Mouse (Mus musculus) testis, adult 2 months (tissue): ENCODE data around the gene Park7. TPM values are rescaled to one million over a fixed set of nuclear protein-coding genes. Genes with fewer than 3 reads are reported as not detected.
A peak's percentile ranks its signal among the peaks of the same experiment; 100 is the strongest.

ENCODE experiments used
- H3K27ac ChIP-seq: fragments of 200-500 bp; 2 replicates; pipeline ENCODE4 v1.5.1; 2012; ENCODE audit warnings: low read depth, low read length; ENCODE audit not compliant: control insufficient read depth, insufficient read depth
- H3K27me3 ChIP-seq: fragments of 200-500 bp; 2 replicates; pipeline ENCODE4 v1.6.1; 2012; ENCODE audit warnings: mild to moderate bottlenecking, low read length, moderate library complexity; ENCODE audit not compliant: control insufficient read depth, insufficient read depth
- H3K36me3 ChIP-seq: fragments of 200-500 bp; 2 replicates; pipeline ENCODE4 v1.6.1; 2012; ENCODE audit warnings: mild to moderate bottlenecking, low read length; ENCODE audit not compliant: control insufficient read depth, insufficient read depth
- H3K4me1 ChIP-seq: fragments of 200-500 bp; 2 replicates; pipeline ENCODE4 v1.6.1; 2012; ENCODE audit warnings: low read length; ENCODE audit not compliant: control insufficient read depth, insufficient read depth
- H3K4me3 ChIP-seq: fragments of 200-500 bp; 2 replicates; pipeline ENCODE4 v1.5.1; 2012; ENCODE audit warnings: low read depth, mild to moderate bottlenecking, low read length, moderate library complexity, mixed read lengths; ENCODE audit not compliant: control insufficient read depth
- CTCF ChIP-seq: fragments of 200-500 bp; IDR thresholded peaks from 2 replicates; pipeline ENCODE4 v1.5.1; 2012; ENCODE audit warnings: low read depth, mild to moderate bottlenecking, inconsistent platforms, low read length, moderate library complexity; ENCODE audit not compliant: control insufficient read depth, insufficient read depth, insufficient replicate concordance
- POLR2A ChIP-seq: fragments of 200-500 bp; IDR thresholded peaks from 2 replicates; pipeline ENCODE4 v1.6.1; 2012; ENCODE audit warnings: low read depth, mild to moderate bottlenecking, inconsistent platforms, low read length, moderate library complexity; ENCODE audit not compliant: control insufficient read depth
- polyA plus RNA-seq: library from polyadenylated mRNA; depleted of rRNA; stranded (reverse); fragments of >200 nt; gene quantifications from 2 replicates; pipeline ENCODE4 v1.2.3, GENCODE M21; 2012

The Park7 gene
- polyA plus RNA-seq, 1 experiment = 88.1 TPM

- Histone ChIP-seq H3K4me3 (no peak overlapping the region), H3K27ac (peak overlapping the region; percentile 50), H3K27me3 (no peaks in the 10 kb centered on the region), H3K4me1 (peaks cover 14% of the 10 kb centered on the region), H3K36me3 (no peaks in the 10 kb centered on the region)
- no peak for TF ChIP-seq POLR2A
- no peak for TF ChIP-seq CTCF
Measured at GRCm38 (mm10) chr4:150872139-150872651, 42.0 kb downstream of the Park7 start.

- Histone ChIP-seq H3K36me3 (no peaks in the 10 kb centered on the region), H3K27me3 (no peaks in the 10 kb centered on the region), H3K27ac (peak overlapping the region; percentile 79), H3K4me3 (no peak overlapping the region), H3K4me1 (peaks cover 14% of the 10 kb centered on the region)
- TF ChIP-seq POLR2A (no peak), CTCF (no peak)
Measured at GRCm38 (mm10) chr4:150871392-150872138, 42.7 kb downstream of the Park7 start.

- H3K27me3 ChIP-seq = no peaks in the 10 kb centered on the region
- H3K4me3 ChIP-seq = no peak overlapping the region
- H3K36me3 ChIP-seq = peaks cover 2% of the 10 kb centered on the region
- peaks cover 14% of the 10 kb centered on the region for H3K4me1 ChIP-seq
- TF ChIP-seq CTCF = no peak
- TF ChIP-seq POLR2A = no peak
- peak overlapping the region; percentile 79 for H3K27ac ChIP-seq
Measured at GRCm38 (mm10) chr4:150870963-150871391, 43.3 kb downstream of the Park7 start.

DNA sequence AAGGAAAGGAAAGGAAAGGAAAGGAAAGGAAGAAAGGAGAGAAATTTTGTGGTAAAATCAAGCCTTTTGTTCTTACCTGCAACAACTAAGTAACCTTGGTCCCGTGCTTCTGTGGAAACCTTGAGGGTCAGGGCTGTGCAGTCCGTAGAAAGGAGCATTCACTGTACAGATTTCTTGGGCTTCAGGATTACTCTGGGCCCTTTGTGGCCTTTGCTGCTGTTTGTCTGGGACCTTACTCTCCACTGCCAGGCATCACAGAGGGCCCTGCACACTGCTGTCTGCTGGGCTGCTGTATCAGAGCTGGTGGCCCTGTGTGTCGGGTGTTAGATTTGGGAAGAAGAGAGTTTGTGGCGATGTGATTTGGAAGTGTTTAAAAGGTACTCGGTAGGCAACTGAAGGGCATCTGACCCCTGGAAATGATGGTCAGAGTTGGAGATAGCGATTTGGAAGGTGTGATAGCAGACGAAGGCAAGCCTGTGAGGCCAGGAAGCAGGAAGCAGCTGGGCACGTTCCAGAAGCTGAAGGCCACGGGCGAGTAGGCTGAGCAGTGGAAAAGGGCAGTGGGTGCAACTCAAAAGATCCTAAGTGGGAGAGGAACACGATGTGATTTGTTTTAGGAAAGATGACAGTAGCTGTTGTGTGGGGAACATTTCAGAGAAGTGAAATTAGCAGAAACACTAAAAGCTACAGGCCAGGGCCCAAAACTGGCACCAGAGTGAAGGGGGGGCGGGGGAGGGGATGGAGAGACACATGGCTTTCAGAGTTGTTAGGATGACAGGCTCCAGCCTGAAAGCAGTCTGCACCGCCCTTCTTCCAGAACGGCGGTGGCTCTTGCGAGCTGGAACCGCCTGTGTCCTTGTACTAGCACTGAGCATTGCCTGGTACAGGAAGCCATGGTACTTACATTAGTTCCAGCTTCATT lies 44.7 kb downstream of the Park7 start:
- Histone ChIP-seq H3K4me1 (peaks cover 10% of the 10 kb centered on the region), H3K36me3 (peaks cover 2% of the 10 kb centered on the region), H3K4me3 (no peak overlapping the region), H3K27ac (peak overlapping the region; percentile 74), H3K27me3 (no peaks in the 10 kb centered on the region)
- TF ChIP-seq CTCF = no peak
- no peak for TF ChIP-seq POLR2A

DNA sequence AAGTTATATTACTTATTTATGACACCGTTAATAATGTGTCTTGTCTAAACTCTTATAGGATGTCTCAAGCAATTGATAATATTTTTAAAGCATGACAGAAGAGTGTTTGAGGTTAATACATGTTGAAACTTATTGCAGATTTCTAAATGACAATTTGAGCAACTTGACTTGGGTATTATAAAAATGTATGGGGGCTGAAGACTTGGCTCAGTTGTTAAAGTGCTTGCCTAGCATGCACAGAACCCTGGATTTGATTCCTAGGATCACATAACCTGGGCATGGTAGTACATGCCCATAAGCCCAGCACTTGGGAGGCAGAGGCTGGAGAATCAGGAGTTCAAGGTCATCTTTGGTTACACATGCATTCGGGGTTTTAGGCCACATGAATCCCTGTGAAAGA lies 45.4 kb downstream of the Park7 start:
- Histone ChIP-seq H3K4me3 (no peak overlapping the region), H3K36me3 (peaks cover 2% of the 10 kb centered on the region), H3K27ac (peak overlapping the region; percentile 1), H3K4me1 (peaks cover 10% of the 10 kb centered on the region), H3K27me3 (no peaks in the 10 kb centered on the region)
- TF ChIP-seq POLR2A (no peak), CTCF (no peak)

DNA sequence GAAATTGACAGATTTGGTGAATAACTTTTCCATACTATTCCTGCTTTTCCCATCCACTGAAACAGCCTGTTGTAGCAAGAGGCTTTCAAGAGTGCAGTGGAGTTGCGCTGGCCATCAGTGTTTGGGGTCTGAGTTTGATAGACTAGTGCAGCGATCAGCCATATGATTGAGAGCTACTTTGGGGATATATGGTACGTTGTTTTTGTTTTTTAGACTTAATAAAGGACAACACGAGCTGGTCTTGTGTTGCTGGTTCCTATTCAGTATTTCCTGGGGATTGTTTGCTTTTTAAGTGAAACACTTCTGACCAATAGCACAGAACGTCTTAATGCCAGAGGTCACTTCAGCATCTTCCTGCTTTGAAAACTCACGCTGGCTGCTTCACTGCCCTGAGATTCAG lies 46.1 kb downstream of the Park7 start:
- Histone ChIP-seq H3K4me3 (no peak overlapping the region), H3K27ac (no peak overlapping the region), H3K27me3 (no peaks in the 10 kb centered on the region), H3K4me1 (peaks cover 10% of the 10 kb centered on the region), H3K36me3 (peaks cover 2% of the 10 kb centered on the region)
- no peak for TF ChIP-seq CTCF
- TF ChIP-seq POLR2A = no peak

- Histone ChIP-seq H3K4me3 (no peak overlapping the region), H3K4me1 (peaks cover 10% of the 10 kb centered on the region), H3K27me3 (no peaks in the 10 kb centered on the region), H3K36me3 (peaks cover 2% of the 10 kb centered on the region), H3K27ac (no peak overlapping the region)
- no peak for TF ChIP-seq POLR2A
- no peak for TF ChIP-seq CTCF
Measured at GRCm38 (mm10) chr4:150866494-150866893, 47.7 kb downstream of the Park7 start.
